Mouse (Mus musculus) CH12.LX (cell line): ENCODE measurements around the gene Gpat2.

Source experiments
- BHLHE40 ChIP-seq: IDR thresholded peaks from 2 replicates; pipeline ENCODE4 v1.6.1; 2011; ENCODE audit warnings: mild to moderate bottlenecking, low read depth, low read length, improper control_type of control experiment
- MAX ChIP-seq: IDR thresholded peaks from 2 replicates; pipeline ENCODE4 v1.6.1; 2011; ENCODE audit warnings: low read length, improper control_type of control experiment
- POLR2A ChIP-seq: IDR thresholded peaks from 2 replicates; pipeline ENCODE4 v1.6.1; 2011; ENCODE audit warnings: low read depth, mild to moderate bottlenecking, improper control_type of control experiment, low read length
- USF1 ChIP-seq: IDR thresholded peaks from 2 replicates; pipeline ENCODE4 v1.6.1; 2014; ENCODE audit warnings: low read depth, mild to moderate bottlenecking, inconsistent platforms, low read length, improper control_type of control experiment
- ZMIZ1 ChIP-seq: IDR thresholded peaks from 2 replicates; pipeline ENCODE4 v1.6.1; 2012; ENCODE audit warnings: low read depth, mild to moderate bottlenecking, inconsistent platforms, low read length, improper control_type of control experiment

- TF ChIP-seq BHLHE40, result no peak
- TF ChIP-seq USF1, result no peak
- TF ChIP-seq POLR2A, result no peak
- no peak for TF ChIP-seq MAX
- no peak for TF ChIP-seq ZMIZ1
Measured at GRCm38 (mm10) chr2:127479210-127479609, 54.2 kb downstream of the Gpat2 start.
